Mouse (Mus musculus) heart, postnatal 10 days (tissue): ENCODE results near the gene Ugt1a10. TPM values are rescaled to one million over a fixed set of nuclear protein-coding genes. Genes with fewer than 3 reads are reported as not detected.

ENCODE experiments used
- DNase-seq, 2 experiments: peaks; one replicate each; pipeline ENCODE4 v3.0.0; 2021
- intact Hi-C: fragments of 180-260 bp; cut with DNase I; formaldehyde crosslinking; loops from one replicate; pipeline ENCODE4 v1.15.1; 2025
- total RNA-seq, 2 experiments: library from RNA; stranded (reverse); gene quantifications; 2 replicates each; pipeline ENCODE4 v1.2.3; 2021

The Ugt1a10 gene
- total RNA-seq, 2 experiments from 2014 or later, result not detected

GRCm38 (mm10) chr1:88247660-88248059, 192.5 kb downstream of the Ugt1a10 start:
- no peak for DNase-seq
- intact Hi-C loops, result no loop called here

GRCm38 (mm10) chr1:88248658-88249057, 193.5 kb downstream of the Ugt1a10 start:
- DNase-seq, result no peak
- intact Hi-C loops, result no loop called here

- intact Hi-C loops, result no loop called here
- DNase-seq, result no peak
These were observed 194.4 kb downstream of the Ugt1a10 start for GRCm38 (mm10) chr1:88249596-88249995.

- intact Hi-C loops, result no loop called here
These were observed 194.8 kb downstream of the Ugt1a10 start for GRCm38 (mm10) chr1:88250023-88250422.

GRCm38 (mm10) chr1:88253106-88253505, 197.9 kb downstream of the Ugt1a10 start:
- intact Hi-C loops, result no loop called here
- DNase-seq, result no peak

More at GRCm38 (mm10) chr1:88250023-88250422, 194.8 kb downstream of the Ugt1a10 start:
- no peak for DNase-seq

GRCm38 (mm10) chr1:88253540-88253939, 198.4 kb downstream of the Ugt1a10 start:
- no peak for DNase-seq
- intact Hi-C loops, result no loop called here

- intact Hi-C loops, result no loop called here
- no peak for DNase-seq
These were observed 199.7 kb downstream of the Ugt1a10 start for GRCm38 (mm10) chr1:88254793-88255465.

- DNase-seq, result no peak
- intact Hi-C loops, result no loop called here
These were observed 200.3 kb downstream of the Ugt1a10 start for GRCm38 (mm10) chr1:88255466-88255857.

- no peak for DNase-seq
- intact Hi-C loops, result no loop called here
These were observed 201.0 kb downstream of the Ugt1a10 start for GRCm38 (mm10) chr1:88255989-88256754.

- no peak for DNase-seq
- intact Hi-C loops, result no loop called here
These were observed 201.9 kb downstream of the Ugt1a10 start for GRCm38 (mm10) chr1:88256886-88257663.

- intact Hi-C loops, result no loop called here
- DNase-seq, result no peak
These were observed 202.5 kb downstream of the Ugt1a10 start for GRCm38 (mm10) chr1:88257681-88258080.

- intact Hi-C loops, result no loop called here
- no peak for DNase-seq
These were observed 203.2 kb downstream of the Ugt1a10 start for GRCm38 (mm10) chr1:88258361-88258760.

GRCm38 (mm10) chr1:88258881-88259642, 203.9 kb downstream of the Ugt1a10 start:
- peak; percentile 59 to 70 for DNase-seq

GRCm38 (mm10) chr1:88259643-88260024, 204.4 kb downstream of the Ugt1a10 start:
- intact Hi-C loops, result no loop called here
- no peak for DNase-seq

More at GRCm38 (mm10) chr1:88258881-88259642, 203.9 kb downstream of the Ugt1a10 start:
- intact Hi-C loops, result no loop called here

GRCm38 (mm10) chr1:88260114-88260513, 204.9 kb downstream of the Ugt1a10 start:
- intact Hi-C loops, result no loop called here

GRCm38 (mm10) chr1:88260604-88261377, 205.6 kb downstream of the Ugt1a10 start:
- intact Hi-C loops, result no loop called here

More at GRCm38 (mm10) chr1:88260114-88260513, 204.9 kb downstream of the Ugt1a10 start:
- peak; percentile 52 to 55 for DNase-seq

GRCm38 (mm10) chr1:88261706-88262105, 206.5 kb downstream of the Ugt1a10 start:
- intact Hi-C loops, result no loop called here
- no peak for DNase-seq

More at GRCm38 (mm10) chr1:88260604-88261377, 205.6 kb downstream of the Ugt1a10 start:
- DNase-seq, result no peak

- intact Hi-C loops, result no loop called here
- DNase-seq, result peak; percentile 61 to 63
These were observed 207.1 kb downstream of the Ugt1a10 start for GRCm38 (mm10) chr1:88262255-88262654.

- intact Hi-C loops, result no loop called here
- DNase-seq, result no peak
These were observed 207.8 kb downstream of the Ugt1a10 start for GRCm38 (mm10) chr1:88262961-88263360.

- no peak for DNase-seq
- intact Hi-C loops, result no loop called here
These were observed 208.6 kb downstream of the Ugt1a10 start for GRCm38 (mm10) chr1:88263778-88264177.
